Mouse (Mus musculus) kidney, adult 11 months (tissue): ENCODE measurements around the gene Dmwd.
"Not testable (repeated sequence)": the region's sequence is repeated elsewhere in the genome, so short reads cannot be mapped to it uniquely, and the experiment has no call there.

Source experiments
- DNase-seq: peaks from one replicate; pipeline ENCODE4 v3.0.0; 2022

Dmwd gene

GRCm38 (mm10) chr7:19075723-19076585 is at the start of gene Dmwd:
TSS of gene Dmwd (plus strand) at chr7:19076227.
- peak; percentile 97 for DNase-seq

- DNase-seq: no peak
Observed at GRCm38 (mm10) chr7:19028067-19028466, 48.0 kb upstream of the Dmwd start.

GRCm38 (mm10) chr7:19029084-19029653 is 46.9 kb upstream of the Dmwd start:
- peak; percentile 50 for DNase-seq

- DNase-seq: peak; percentile 40
Observed at GRCm38 (mm10) chr7:19031641-19032040, 44.4 kb upstream of the Dmwd start.

GRCm38 (mm10) chr7:19044616-19045015 is 31.4 kb upstream of the Dmwd start:
- no peak for DNase-seq

- peak; percentile 38 for DNase-seq
Observed at GRCm38 (mm10) chr7:19046286-19047069, 29.5 kb upstream of the Dmwd start.

GRCm38 (mm10) chr7:19048006-19048527 is 28.0 kb upstream of the Dmwd start:
- no peak for DNase-seq

- no peak for DNase-seq
Observed at GRCm38 (mm10) chr7:19049252-19049651, 26.8 kb upstream of the Dmwd start.

GRCm38 (mm10) chr7:19050172-19050571 is 25.9 kb upstream of the Dmwd start:
- DNase-seq: no peak

GRCm38 (mm10) chr7:19051161-19051560 is 24.9 kb upstream of the Dmwd start:
- DNase-seq: no peak

GRCm38 (mm10) chr7:19052345-19053135 is 23.5 kb upstream of the Dmwd start:
- DNase-seq: no peak

GRCm38 (mm10) chr7:19053136-19053532 is 22.9 kb upstream of the Dmwd start:
- no peak for DNase-seq

- DNase-seq: no peak
Observed at GRCm38 (mm10) chr7:19054047-19054776, 21.8 kb upstream of the Dmwd start, which contains the start of gene Rsph6a. TSS of gene Rsph6a (plus strand) at chr7:19054690.

- no peak for DNase-seq
Observed at GRCm38 (mm10) chr7:19054777-19055076, 21.3 kb upstream of the Dmwd start.

GRCm38 (mm10) chr7:19055108-19055507 is 20.9 kb upstream of the Dmwd start:
- no peak for DNase-seq

- no peak for DNase-seq
Observed at GRCm38 (mm10) chr7:19057405-19057804, 18.6 kb upstream of the Dmwd start.

- DNase-seq: no peak
Observed at GRCm38 (mm10) chr7:19065896-19066295, 10.1 kb upstream of the Dmwd start.

GRCm38 (mm10) chr7:19067063-19067462 is 9.0 kb upstream of the Dmwd start:
- no peak for DNase-seq

GRCm38 (mm10) chr7:19067935-19068334 is 8.1 kb upstream of the Dmwd start:
- DNase-seq: no peak

GRCm38 (mm10) chr7:19068707-19069106 is 7.3 kb upstream of the Dmwd start:
- peak; percentile 54 for DNase-seq

- DNase-seq: no peak
Observed at GRCm38 (mm10) chr7:19069500-19069899, 6.5 kb upstream of the Dmwd start.

GRCm38 (mm10) chr7:19071024-19071423 is 5.0 kb upstream of the Dmwd start:
- DNase-seq: not testable (repeated sequence)
